Mouse (Mus musculus): ENCODE results near the gene Lgals9. TPM values are rescaled to one million over a fixed set of nuclear protein-coding genes. Genes with fewer than 3 reads are reported as not detected.

Gene Lgals9
- polyA plus RNA-seq, 1 experiment, result not detected

GRCm38 (mm10) chr11:78982513-78983291, 2.0 kb downstream of the Lgals9 start:
- TF ChIP-seq CTCF (IDR thresholded peaks at IDR 0.05; ENCODE audit: insufficient read depth, low read depth, low read length) (no peak), POLR2A (IDR thresholded peaks at IDR 0.05; ENCODE audit: insufficient read depth, low read depth, low read length) (no peak)
- Histone ChIP-seq H3K27ac (ENCODE audit: insufficient read depth, low read depth, low read length) (no peak overlapping the region), H3K4me1 (ENCODE audit: control insufficient read depth, insufficient read depth, low read length) (no peaks in the 10 kb centered on the region), H3K4me3 (ENCODE audit: insufficient read depth, low read depth, low read length) (no peak overlapping the region)
- 85% methylated on average over 12 of the region's 12 CpGs for WGBS

GRCm38 (mm10) chr11:78982042-78982441, 2.7 kb downstream of the Lgals9 start:
- 90% methylated on average over 2 of the region's 2 CpGs for WGBS

GRCm38 (mm10) chr11:78980083-78980634, 4.6 kb downstream of the Lgals9 start:
- no peak overlapping the region for H3K27ac ChIP-seq (ENCODE audit: insufficient read depth, low read depth, low read length)
- no peak for TF ChIP-seq POLR2A (IDR thresholded peaks at IDR 0.05; ENCODE audit: insufficient read depth, low read depth, low read length)
- no peak for TF ChIP-seq CTCF (IDR thresholded peaks at IDR 0.05; ENCODE audit: insufficient read depth, low read depth, low read length)
- no peaks in the 10 kb centered on the region for H3K4me1 ChIP-seq (ENCODE audit: control insufficient read depth, insufficient read depth, low read length)
- no peak overlapping the region for H3K4me3 ChIP-seq (ENCODE audit: insufficient read depth, low read depth, low read length)
- WGBS, result 86% methylated on average over 4 of the region's 4 CpGs

More at GRCm38 (mm10) chr11:78982042-78982441, 2.7 kb downstream of the Lgals9 start:
- Histone ChIP-seq H3K4me1 (ENCODE audit: control insufficient read depth, insufficient read depth, low read length) (no peaks in the 10 kb centered on the region), H3K27ac (ENCODE audit: insufficient read depth, low read depth, low read length) (no peak overlapping the region), H3K4me3 (ENCODE audit: insufficient read depth, low read depth, low read length) (no peak overlapping the region)
- no peak for TF ChIP-seq POLR2A (IDR thresholded peaks at IDR 0.05; ENCODE audit: insufficient read depth, low read depth, low read length)
- TF ChIP-seq CTCF (IDR thresholded peaks at IDR 0.05; ENCODE audit: insufficient read depth, low read depth, low read length), result no peak

GRCm38 (mm10) chr11:78978176-78979019, 6.3 kb downstream of the Lgals9 start:
- Histone ChIP-seq H3K27ac (ENCODE audit: insufficient read depth, low read depth, low read length) (no peak overlapping the region), H3K4me1 (ENCODE audit: control insufficient read depth, insufficient read depth, low read length) (no peaks in the 10 kb centered on the region; the same call in 1 of the 2 replicates), H3K4me3 (ENCODE audit: insufficient read depth, low read depth, low read length) (no peak overlapping the region)
- no peak for TF ChIP-seq POLR2A (IDR thresholded peaks at IDR 0.05; ENCODE audit: insufficient read depth, low read depth, low read length)
- TF ChIP-seq CTCF (IDR thresholded peaks at IDR 0.05; ENCODE audit: insufficient read depth, low read depth, low read length), result no peak
- WGBS, result 91% methylated on average over 12 of the region's 12 CpGs

GRCm38 (mm10) chr11:78976731-78977510, 7.8 kb downstream of the Lgals9 start:
- Histone ChIP-seq H3K4me1 (ENCODE audit: control insufficient read depth, insufficient read depth, low read length) (peaks cover 2% of the 10 kb centered on the region; the same call in 1 of the 2 replicates), H3K4me3 (ENCODE audit: insufficient read depth, low read depth, low read length) (no peak overlapping the region), H3K27ac (ENCODE audit: insufficient read depth, low read depth, low read length) (no peak overlapping the region)
- TF ChIP-seq POLR2A (IDR thresholded peaks at IDR 0.05; ENCODE audit: insufficient read depth, low read depth, low read length) (no peak), CTCF (IDR thresholded peaks at IDR 0.05; ENCODE audit: insufficient read depth, low read depth, low read length) (no peak)
- WGBS, result 87% methylated on average over 8 of the region's 8 CpGs

GRCm38 (mm10) chr11:78973381-78974150, 11.2 kb downstream of the Lgals9 start:
- Histone ChIP-seq H3K4me3 (ENCODE audit: insufficient read depth, low read depth, low read length) (no peak overlapping the region), H3K27ac (ENCODE audit: insufficient read depth, low read depth, low read length) (no peak overlapping the region)
- TF ChIP-seq CTCF (IDR thresholded peaks at IDR 0.05; ENCODE audit: insufficient read depth, low read depth, low read length) (no peak), POLR2A (IDR thresholded peaks at IDR 0.05; ENCODE audit: insufficient read depth, low read depth, low read length) (no peak)

GRCm38 (mm10) chr11:78972811-78973351, 11.9 kb downstream of the Lgals9 start:
- Histone ChIP-seq H3K4me3 (ENCODE audit: insufficient read depth, low read depth, low read length) (no peak overlapping the region), H3K27ac (ENCODE audit: insufficient read depth, low read depth, low read length) (no peak overlapping the region), H3K4me1 (ENCODE audit: control insufficient read depth, insufficient read depth, low read length) (peaks cover 2% of the 10 kb centered on the region; the same call in 1 of the 2 replicates)
- WGBS, result 66% methylated on average over 8 of the region's 8 CpGs
- TF ChIP-seq CTCF (IDR thresholded peaks at IDR 0.05; ENCODE audit: insufficient read depth, low read depth, low read length) (no peak), POLR2A (IDR thresholded peaks at IDR 0.05; ENCODE audit: insufficient read depth, low read depth, low read length) (no peak)

More at GRCm38 (mm10) chr11:78973381-78974150, 11.2 kb downstream of the Lgals9 start:
- H3K4me1 ChIP-seq (ENCODE audit: control insufficient read depth, insufficient read depth, low read length), result peaks cover 2% of the 10 kb centered on the region; the same call in 1 of the 2 replicates
- WGBS, result 64% methylated on average over 17 of the region's 17 CpGs

All from olfactory bulb, adult 2 months (tissue).